Mouse (Mus musculus) small intestine, adult 2 months (tissue): ENCODE results near the gene Ccdc88b. TPM values are rescaled to one million over a fixed set of nuclear protein-coding genes. Genes with fewer than 3 reads are reported as not detected.

Experiments
- H3K27ac ChIP-seq: fragments of 200-500 bp; 2 replicates; pipeline ENCODE4 v1.5.1; 2012; ENCODE audit warnings: low read depth, low read length, control low read depth, inconsistent platforms; ENCODE audit not compliant: insufficient read depth
- H3K27me3 ChIP-seq: fragments of 200-500 bp; 2 replicates; pipeline ENCODE4 v1.6.1; 2012; ENCODE audit warnings: mild to moderate bottlenecking, moderate library complexity, low read length, inconsistent platforms; ENCODE audit not compliant: control insufficient read depth, insufficient read depth
- H3K36me3 ChIP-seq: fragments of 200-500 bp; 2 replicates; pipeline ENCODE4 v1.6.1; 2012; ENCODE audit warnings: mild to moderate bottlenecking, low read length, control low read depth, inconsistent platforms; ENCODE audit not compliant: control insufficient read depth, insufficient read depth
- H3K4me1 ChIP-seq: fragments of 200-500 bp; 2 replicates; pipeline ENCODE4 v1.6.1; 2012; ENCODE audit warnings: low read length, inconsistent platforms, mixed read lengths; ENCODE audit not compliant: control insufficient read depth, insufficient read depth, insufficient read length
- H3K4me3 ChIP-seq: fragments of 200-500 bp; 2 replicates; pipeline ENCODE4 v1.5.1; 2012; ENCODE audit warnings: low read depth, mild to moderate bottlenecking, control low read depth, inconsistent platforms, low read length, moderate library complexity
- CTCF ChIP-seq: fragments of 200-500 bp; IDR thresholded peaks from 2 replicates; pipeline ENCODE4 v1.5.1; 2012; ENCODE audit warnings: low read depth, mild to moderate bottlenecking, control low read depth, inconsistent platforms, low read length, moderate library complexity, mixed read lengths; ENCODE audit not compliant: insufficient replicate concordance, insufficient read length; ENCODE audit errors: extremely low read depth
- POLR2A ChIP-seq: fragments of 200-500 bp; IDR thresholded peaks from 2 replicates; pipeline ENCODE4 v1.6.1; 2012; ENCODE audit warnings: low read depth, mild to moderate bottlenecking, control low read depth, inconsistent platforms, low read length, moderate library complexity
- WGBS: fragments of 180-500 bp; shearing (Covaris S2); methylation state at CpG from one replicate; pipeline ENCODE4 v1.1.7; 2018; 5-methylcytosine and 5-hydroxymethylcytosine counted together
- polyA plus RNA-seq: library from polyadenylated mRNA; depleted of rRNA; stranded (reverse); fragments of >200 nt; gene quantifications from 2 replicates; pipeline ENCODE4 v1.2.3, GENCODE M21; 2012; rRNA removed

Gene Ccdc88b
- polyA plus RNA-seq, 1 experiment = 34.6 TPM

- WGBS = 77% methylated on average over 3 of the region's 3 CpGs
- H3K27ac ChIP-seq = no peak overlapping the region
Observed at GRCm38 (mm10) chr19:6826601-6827000, 31.4 kb downstream of the Ccdc88b start.

GRCm38 (mm10) chr19:6825384-6825783 lies 32.6 kb downstream of the Ccdc88b start:
- Histone ChIP-seq H3K27me3 (no peaks in the 10 kb centered on the region), H3K36me3 (peaks cover 17% of the 10 kb centered on the region), H3K4me3 (no peak overlapping the region), H3K27ac (no peak overlapping the region), H3K4me1 (no peaks in the 10 kb centered on the region)
- 83% methylated on average over 6 of the region's 6 CpGs for WGBS
- TF ChIP-seq CTCF = no peak
- no peak for TF ChIP-seq POLR2A

More at GRCm38 (mm10) chr19:6826601-6827000, 31.4 kb downstream of the Ccdc88b start:
- no peaks in the 10 kb centered on the region for H3K4me1 ChIP-seq
- peaks cover 29% of the 10 kb centered on the region for H3K36me3 ChIP-seq
- no peak overlapping the region for H3K4me3 ChIP-seq
- TF ChIP-seq POLR2A (no peak), CTCF (no peak)
- H3K27me3 ChIP-seq = no peaks in the 10 kb centered on the region

- no peak for TF ChIP-seq POLR2A
- no peak for TF ChIP-seq CTCF
- H3K27me3 ChIP-seq = no peaks in the 10 kb centered on the region
- no peak overlapping the region for H3K27ac ChIP-seq
- H3K4me3 ChIP-seq = no peak overlapping the region
- WGBS = 75% methylated on average over 13 of the region's 13 CpGs
- no peaks in the 10 kb centered on the region for H3K4me1 ChIP-seq
- no peaks in the 10 kb centered on the region for H3K36me3 ChIP-seq
Observed at GRCm38 (mm10) chr19:6820538-6821195, 37.3 kb downstream of the Ccdc88b start.

GRCm38 (mm10) chr19:6819143-6819827 lies 38.7 kb downstream of the Ccdc88b start:
- no peaks in the 10 kb centered on the region for H3K27me3 ChIP-seq
- no peak overlapping the region for H3K4me3 ChIP-seq
- no peak overlapping the region for H3K27ac ChIP-seq
- TF ChIP-seq POLR2A (no peak), CTCF (no peak)
- WGBS = 29% methylated on average over 10 of the region's 10 CpGs
- H3K36me3 ChIP-seq = no peaks in the 10 kb centered on the region
- no peaks in the 10 kb centered on the region for H3K4me1 ChIP-seq

GRCm38 (mm10) chr19:6814958-6815357 lies 43.1 kb downstream of the Ccdc88b start:
- no peaks in the 10 kb centered on the region for H3K36me3 ChIP-seq
- H3K27ac ChIP-seq = no peak overlapping the region
- no peak overlapping the region for H3K4me3 ChIP-seq
- no peak for TF ChIP-seq CTCF
- H3K4me1 ChIP-seq = no peaks in the 10 kb centered on the region
- WGBS = 75% methylated on average over 3 of the region's 3 CpGs
- H3K27me3 ChIP-seq = no peaks in the 10 kb centered on the region

- TF ChIP-seq POLR2A (no peak), CTCF (no peak)
- H3K36me3 ChIP-seq = no peaks in the 10 kb centered on the region
- H3K27ac ChIP-seq = no peak overlapping the region
- H3K4me3 ChIP-seq = no peak overlapping the region
- no peaks in the 10 kb centered on the region for H3K4me1 ChIP-seq
- 42% methylated on average over 4 of the region's 4 CpGs for WGBS
- no peaks in the 10 kb centered on the region for H3K27me3 ChIP-seq
Observed at GRCm38 (mm10) chr19:6814366-6814765, 43.6 kb downstream of the Ccdc88b start.

Other genes with a start within 250 kb of the Ccdc88b start
- gene Rps6ka4, start 17.6 kb downstream of the Ccdc88b start, polyA plus RNA-seq = 32.5 and 55.4 TPM in 2 replicates
- 29.0 and 52.3 TPM in 2 replicates for gene Trmt112, start 51.5 kb upstream of the Ccdc88b start, polyA plus RNA-seq
- 94.6 and 180 TPM in 2 replicates for gene Prdx5, start 51.9 kb upstream of the Ccdc88b start, polyA plus RNA-seq
- 168 and 346 TPM in 2 replicates for gene Esrra, start 63.6 kb upstream of the Ccdc88b start, polyA plus RNA-seq
- gene Catsperz, start 67.2 kb upstream of the Ccdc88b start, polyA plus RNA-seq = not detected in 2 replicates
- gene Kcnk4, start 76.3 kb upstream of the Ccdc88b start, polyA plus RNA-seq = not detected in 2 replicates
- 83.3 and 127 TPM in 2 replicates for gene Bad, start 83.7 kb upstream of the Ccdc88b start, polyA plus RNA-seq
- 77.5 and 97.8 TPM in 2 replicates for gene Gpr137, start 84.3 kb upstream of the Ccdc88b start, polyA plus RNA-seq
- gene Ppp1r14b, start 116.8 kb upstream of the Ccdc88b start, polyA plus RNA-seq = 44.2 and 100 TPM in 2 replicates
- 200 and 595 TPM in 2 replicates for gene Plcb3, start 118.3 kb upstream of the Ccdc88b start, polyA plus RNA-seq
- gene Fkbp2, start 122.3 kb upstream of the Ccdc88b start, polyA plus RNA-seq = 23.0 and 47.9 TPM in 2 replicates
- 19.8 and 20.4 TPM in 2 replicates for gene Vegfb, start 129.4 kb upstream of the Ccdc88b start, polyA plus RNA-seq
- gene Dnajc4, start 134.4 kb upstream of the Ccdc88b start, polyA plus RNA-seq = 34.1 and 53.4 TPM in 2 replicates
- gene Nudt22, start 137.9 kb upstream of the Ccdc88b start, polyA plus RNA-seq = 41.2 and 53.8 TPM in 2 replicates
- gene Trpt1, start 137.9 kb upstream of the Ccdc88b start, polyA plus RNA-seq = 5.2 and 7.7 TPM in 2 replicates
- 10.2 and 18.6 TPM in 2 replicates for gene Fermt3, start 161.3 kb upstream of the Ccdc88b start, polyA plus RNA-seq
- 15.2 and 21.4 TPM in 2 replicates for gene Stip1, start 181.8 kb upstream of the Ccdc88b start, polyA plus RNA-seq
- gene Macrod1, start 198.6 kb upstream of the Ccdc88b start, polyA plus RNA-seq = 30.1 and 37.2 TPM in 2 replicates
- gene Flrt1, start 247.5 kb upstream of the Ccdc88b start, polyA plus RNA-seq = 0.06 and 0.22 TPM in 2 replicates